Mouse (Mus musculus): ENCODE measurements around the gene Sumo3. TPM values are rescaled to one million over a fixed set of nuclear protein-coding genes. Genes with fewer than 3 reads are reported as not detected.

Gene Sumo3
- total RNA-seq, 2 experiments from 2014 or later, result 68.3 to 79.2 TPM

GRCm38 (mm10) chr10:77623069-77623492 lies 17.2 kb downstream of the Sumo3 start:
- peak; percentile 82 to 84 for DNase-seq
- intact Hi-C loops (cut with DNase I), result loop anchor here (5.0 to 10.0 kb wide), 3 partner anchors 41 to 542 kb away; partner anchors contain the start of genes D10Jhu81e, Fam207a and Pttg1ip

GRCm38 (mm10) chr10:77623639-77624400 lies 17.9 kb downstream of the Sumo3 start:
- intact Hi-C loops (cut with DNase I), result loop anchor here (5.0 to 10.0 kb wide), 3 partner anchors 42 to 541 kb away; partner anchors contain the start of genes D10Jhu81e, Fam207a and Pttg1ip
- no peak for DNase-seq

DNA sequence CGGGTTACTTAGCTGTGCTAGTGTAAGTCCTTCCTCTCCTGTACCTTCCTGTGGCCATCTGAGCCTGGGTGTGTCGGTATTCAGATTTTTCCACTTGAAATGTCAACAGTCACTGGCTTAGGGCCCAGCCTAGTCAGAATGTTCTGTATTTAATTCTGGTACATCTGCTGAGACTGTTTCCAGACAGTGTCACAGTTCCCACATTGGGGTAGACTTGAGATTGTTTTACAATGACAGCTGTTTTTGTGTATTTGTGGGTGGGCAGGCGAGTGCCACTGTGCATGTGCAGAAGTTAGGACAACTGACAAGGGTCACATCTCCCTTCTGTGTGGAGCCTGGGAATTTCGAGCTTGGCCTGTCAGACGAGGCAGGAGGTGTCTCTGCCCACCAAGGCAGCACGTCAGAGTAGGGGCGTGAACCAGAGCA lies 18.7 kb downstream of the Sumo3 start:
- peak; percentile 73 to 77 for DNase-seq
- intact Hi-C loops (cut with DNase I), result loop anchor here (5.0 to 10.0 kb wide), 3 partner anchors 42 to 540 kb away; partner anchors contain the start of genes D10Jhu81e, Fam207a and Pttg1ip

DNA sequence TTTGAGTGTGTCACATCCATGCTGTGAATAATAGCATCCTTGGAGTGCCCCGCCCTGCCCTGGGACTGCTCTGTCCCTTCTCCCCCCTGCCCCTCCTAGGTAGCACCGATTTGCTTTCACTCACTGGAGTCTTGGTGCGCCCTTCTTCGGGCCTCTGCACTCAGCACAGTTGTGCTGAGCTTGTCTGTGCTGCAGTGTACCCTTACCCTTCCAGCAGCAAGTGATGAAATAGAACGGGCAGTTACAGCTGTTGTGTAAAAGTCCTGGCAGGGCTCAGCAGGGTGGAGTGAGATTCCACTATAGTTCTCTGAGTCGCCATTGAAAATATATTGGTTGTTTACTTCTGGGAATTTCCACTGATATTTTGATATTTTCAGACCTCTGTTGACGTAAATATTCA lies 20.1 kb downstream of the Sumo3 start:
- no peak for DNase-seq
- intact Hi-C loops (cut with DNase I), result loop anchor here (2.0 to 10.0 kb wide), 4 partner anchors 191 to 539 kb away; partner anchors contain the start of gene D10Jhu81e

DNA sequence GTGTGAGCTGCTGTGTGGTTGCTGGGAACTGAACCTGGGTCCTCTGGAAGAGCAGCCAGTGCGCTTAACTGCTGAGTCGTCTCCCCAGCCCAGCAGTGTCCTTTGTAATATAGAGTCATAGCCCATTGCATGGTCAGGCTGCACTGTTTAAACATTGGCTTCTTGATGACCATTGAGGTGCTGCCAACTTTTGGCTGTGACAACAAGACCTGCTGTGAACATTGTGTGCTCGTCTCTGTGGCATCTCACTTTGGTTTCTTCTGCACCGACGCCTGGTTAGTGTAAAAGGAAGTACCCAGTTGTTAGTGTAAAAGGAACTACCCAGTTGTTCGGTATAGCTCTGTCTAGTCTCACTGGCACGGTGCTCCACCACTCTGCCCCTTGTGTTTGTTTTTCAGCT lies 20.7 kb downstream of the Sumo3 start:
- intact Hi-C loops (cut with DNase I), result loop anchor here (2.0 to 10.0 kb wide), 4 partner anchors 191 to 538 kb away; partner anchors contain the start of gene D10Jhu81e
- DNase-seq, result no peak

DNA sequence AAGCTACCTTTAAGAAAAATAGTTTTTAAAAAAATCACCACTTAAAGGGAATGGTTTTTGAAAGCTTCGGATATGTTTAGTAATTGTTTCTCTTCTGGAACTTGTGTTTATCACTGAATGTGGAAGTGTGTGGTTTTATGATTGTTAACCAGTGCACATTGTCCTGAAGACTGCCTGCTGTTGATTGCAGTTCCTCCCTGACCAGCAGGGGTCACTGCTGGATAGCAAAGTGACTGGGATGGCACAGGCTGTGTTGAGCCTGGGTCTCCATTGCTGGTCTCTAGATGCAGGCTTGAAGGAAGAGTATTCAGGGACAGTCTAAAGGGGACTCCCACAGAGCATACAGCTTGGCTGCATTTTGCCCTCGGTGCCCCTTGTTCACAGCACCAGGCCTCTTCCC lies 21.6 kb downstream of the Sumo3 start:
- peak; percentile 88 to 93 for DNase-seq
- intact Hi-C loops (cut with DNase I), result loop anchor here (2.0 to 10.0 kb wide), 4 partner anchors 190 to 537 kb away; partner anchors contain the start of gene D10Jhu81e

DNA sequence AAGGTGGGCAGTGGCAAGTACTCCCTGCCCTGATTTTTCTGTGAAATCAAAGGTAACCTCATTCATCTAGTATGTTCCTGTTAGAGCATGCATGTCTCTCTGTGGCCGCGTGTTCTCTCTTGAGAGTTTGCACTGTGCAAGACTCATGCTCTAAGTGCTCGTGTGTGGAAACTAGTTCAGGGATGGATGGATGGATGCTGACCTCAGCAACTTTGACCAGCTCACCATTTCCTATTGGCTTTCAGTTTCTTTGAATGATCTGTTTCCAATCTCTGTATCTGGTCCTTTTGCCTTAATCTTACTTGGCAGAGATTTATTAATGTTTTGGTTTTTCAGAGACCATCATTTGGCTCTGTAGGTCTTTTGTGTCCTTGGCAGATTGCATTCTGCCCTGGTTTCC lies 23.3 kb downstream of the Sumo3 start:
- intact Hi-C loops (cut with DNase I), result loop anchor here (5.0 to 10.0 kb wide), 2 partner anchors 188 to 536 kb away; partner anchors contain the start of gene D10Jhu81e
- DNase-seq, result no peak

DNA sequence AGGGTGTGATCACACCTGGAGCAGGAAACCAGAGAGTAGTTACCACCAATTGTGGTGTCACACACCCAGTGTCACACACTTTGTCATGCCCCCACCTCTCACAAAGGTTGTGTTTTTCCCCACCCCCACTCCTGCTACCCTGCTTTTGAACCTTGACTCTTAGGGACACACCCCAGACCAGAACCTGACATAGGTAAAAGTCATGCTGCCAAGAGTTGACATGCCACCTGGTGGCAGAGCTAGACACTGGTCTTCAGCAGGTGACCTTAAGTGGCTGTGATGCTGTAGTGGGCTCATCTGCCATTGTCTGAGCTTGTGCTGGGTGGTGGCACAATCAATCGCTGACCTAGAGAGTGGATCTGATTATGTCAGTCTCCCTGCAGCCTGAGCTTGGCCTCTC lies 24.1 kb downstream of the Sumo3 start:
- DNase-seq, result no peak
- intact Hi-C loops (cut with DNase I), result loop anchor here (5.0 to 10.0 kb wide), 2 partner anchors 187 to 535 kb away; partner anchors contain the start of gene D10Jhu81e

GRCm38 (mm10) chr10:77634016-77634415 lies 28.1 kb downstream of the Sumo3 start:
- intact Hi-C loops (cut with DNase I), result no loop called here

DNA sequence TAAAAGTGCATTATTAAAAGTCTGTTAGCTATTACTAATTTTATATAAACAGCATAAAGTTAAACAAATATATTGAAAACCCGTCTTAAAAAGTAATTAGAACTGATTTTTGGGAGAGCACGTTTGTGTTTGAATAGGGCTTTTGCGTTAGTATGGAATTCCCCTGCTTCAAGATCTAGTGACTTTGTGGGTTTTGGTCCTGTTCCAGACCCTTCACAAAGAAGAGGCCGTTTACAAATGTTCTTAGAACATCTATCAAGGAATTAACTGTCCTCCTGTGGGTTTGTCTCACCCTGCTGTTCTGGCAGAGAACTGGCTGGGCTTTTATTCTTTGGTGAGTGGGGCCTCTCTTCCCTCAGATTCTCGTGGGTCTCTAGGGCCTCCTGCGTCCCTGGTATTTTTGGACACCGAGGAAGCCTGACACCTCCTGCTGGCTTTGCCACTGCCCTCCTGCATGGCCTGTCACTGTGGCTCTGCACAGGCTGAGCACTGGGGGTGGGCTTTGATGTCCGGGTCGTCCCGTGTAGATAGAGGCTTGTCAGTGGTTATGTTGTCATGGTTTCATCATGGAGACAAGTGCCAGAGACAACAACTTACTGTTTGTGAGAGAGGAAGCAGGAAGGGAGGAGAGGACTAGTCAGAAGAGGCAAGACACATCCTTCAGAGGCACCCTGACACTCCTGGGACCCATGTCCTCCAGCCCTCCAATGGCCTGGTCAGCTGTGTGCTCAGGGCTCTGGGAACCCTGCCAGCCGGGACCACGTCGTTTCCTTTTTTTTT lies 28.7 kb downstream of the Sumo3 start:
- peak; percentile 38 to 53 for DNase-seq
- intact Hi-C loops (cut with DNase I), result no loop called here

More at GRCm38 (mm10) chr10:77634016-77634415, 28.1 kb downstream of the Sumo3 start:
- DNase-seq, result no peak

GRCm38 (mm10) chr10:77636234-77636922 lies 30.5 kb downstream of the Sumo3 start:
- DNase-seq, result no peak
- intact Hi-C loops (cut with DNase I), result no loop called here

DNA sequence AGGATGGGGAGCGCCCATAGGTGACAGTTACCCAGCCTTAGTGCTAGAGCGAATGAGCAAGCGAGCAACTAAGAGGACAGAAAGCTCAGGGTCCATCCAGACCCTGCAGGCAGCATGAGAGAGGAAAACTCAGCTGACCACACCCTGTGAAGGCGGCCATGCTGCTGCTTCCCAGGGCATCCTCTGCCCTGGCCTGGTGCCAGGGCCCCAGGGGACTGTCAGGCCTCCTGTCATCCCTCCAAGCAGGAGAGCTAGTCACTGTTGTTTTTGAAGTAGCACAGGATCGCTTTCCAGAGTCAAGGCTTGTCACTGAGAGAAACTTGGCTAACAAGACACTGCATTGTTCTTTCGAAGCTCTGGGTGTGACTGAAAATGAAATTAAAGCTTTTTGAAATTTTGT lies 33.1 kb downstream of the Sumo3 start:
- intact Hi-C loops (cut with DNase I), result no loop called here
- peak; percentile 29 to 48 for DNase-seq

DNA sequence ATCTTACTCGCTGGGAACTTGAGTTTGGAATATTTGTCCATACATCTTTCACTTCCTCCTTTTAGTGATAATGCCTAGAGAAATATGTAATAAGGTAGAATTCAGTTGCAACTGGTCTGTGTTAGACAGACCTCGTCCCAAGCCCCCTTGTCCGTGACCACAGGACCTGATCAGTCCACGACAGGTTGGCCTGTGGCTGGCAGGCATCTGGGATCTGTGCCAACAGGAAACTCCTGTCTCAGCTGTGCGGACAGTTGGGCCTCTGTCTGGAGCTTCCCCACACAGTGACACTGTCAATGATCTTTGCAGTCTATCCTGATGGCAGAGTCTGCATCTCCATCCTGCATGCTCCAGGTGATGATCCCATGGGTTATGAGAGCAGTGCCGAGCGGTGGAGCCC lies 37.3 kb downstream of the Sumo3 start:
- intact Hi-C loops (cut with DNase I), result no loop called here
- no peak for DNase-seq

- no peak for DNase-seq
- intact Hi-C loops (cut with DNase I), result no loop called here
These were observed 39.7 kb downstream of the Sumo3 start for GRCm38 (mm10) chr10:77645571-77645970.

- intact Hi-C loops (cut with DNase I), result no loop called here
These were observed 41.6 kb downstream of the Sumo3 start for GRCm38 (mm10) chr10:77647461-77647860.

GRCm38 (mm10) chr10:77647901-77648300 lies 42.0 kb downstream of the Sumo3 start:
- intact Hi-C loops (cut with DNase I), result no loop called here
- DNase-seq, result no peak

More at GRCm38 (mm10) chr10:77647461-77647860, 41.6 kb downstream of the Sumo3 start:
- no peak for DNase-seq

DNA sequence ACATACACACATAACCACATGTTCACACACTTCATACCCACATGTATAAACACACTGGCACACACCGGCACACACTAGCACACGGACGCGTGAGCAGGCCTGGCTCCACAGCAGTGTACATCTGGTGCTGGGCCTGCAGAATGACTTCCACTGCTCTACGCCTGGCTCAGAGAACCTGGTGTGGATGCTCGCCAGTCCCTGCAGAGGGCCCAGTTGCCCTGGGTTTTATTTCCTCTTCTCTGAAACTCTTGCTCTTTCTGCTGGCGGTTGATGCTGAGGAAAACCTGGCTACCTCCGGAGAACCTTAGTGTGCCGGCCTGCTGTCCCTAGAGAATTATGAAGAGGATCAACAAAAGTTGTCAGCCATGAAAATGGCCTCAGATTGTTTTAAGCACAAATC lies 46.1 kb downstream of the Sumo3 start:
- DNase-seq, result no peak
- intact Hi-C loops (cut with DNase I), result no loop called here

DNA sequence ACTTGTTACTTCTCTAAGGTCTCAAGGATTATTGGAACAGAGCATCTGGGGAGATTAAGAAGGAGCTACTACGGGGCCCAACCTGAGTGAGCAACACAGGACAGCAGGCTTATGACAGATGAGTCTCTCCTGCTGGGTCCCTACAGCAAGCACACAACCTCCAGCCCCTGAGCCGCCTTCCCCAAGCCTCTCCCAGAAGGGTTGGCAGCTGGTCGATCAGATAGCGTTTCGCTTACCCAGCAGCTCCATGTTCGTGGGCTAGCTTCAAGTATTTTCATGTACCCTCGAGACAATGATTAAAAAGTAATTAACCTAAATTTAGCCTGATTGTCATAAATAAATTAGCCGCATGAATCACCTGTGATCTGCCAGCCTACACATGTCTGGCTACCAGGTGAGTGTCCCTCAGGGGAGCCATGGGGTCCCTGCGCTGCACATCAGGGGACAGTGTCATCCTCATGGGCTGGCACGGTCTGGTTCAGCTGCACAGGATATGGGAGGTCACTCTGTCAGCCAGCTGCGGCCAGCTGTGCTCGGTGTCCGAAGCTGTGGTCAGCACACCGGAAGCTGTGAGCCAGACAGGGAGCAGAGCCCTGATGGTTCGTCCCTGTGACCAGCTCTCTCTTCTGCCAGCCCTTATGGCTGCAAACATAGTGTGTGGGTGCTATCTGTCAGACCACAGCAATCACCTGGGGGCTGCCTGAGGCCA lies 52.5 kb downstream of the Sumo3 start:
- intact Hi-C loops (cut with DNase I), result no loop called here

GRCm38 (mm10) chr10:77663949-77664665 lies 58.2 kb downstream of the Sumo3 start:
- no peak for DNase-seq
- intact Hi-C loops (cut with DNase I), result no loop called here

More for the DNA sequence above, 52.5 kb downstream of the Sumo3 start:
- DNase-seq, result peak; percentile 47 to 62

Measured in heart, postnatal 10 days (tissue).